Mouse (Mus musculus): Measurements from ENCODE around the gene Ccdc134. TPM values are rescaled to one million over a fixed set of nuclear protein-coding genes. Genes with fewer than 3 reads are reported as not detected.
"Not testable (repeated sequence)": the region's sequence is repeated elsewhere in the genome, so short reads cannot be mapped to it uniquely, and the experiment has no call there.

Gene Ccdc134
- total RNA-seq (2021), result 10 to 100 TPM; 11.2 to 15.8 TPM

DNA sequence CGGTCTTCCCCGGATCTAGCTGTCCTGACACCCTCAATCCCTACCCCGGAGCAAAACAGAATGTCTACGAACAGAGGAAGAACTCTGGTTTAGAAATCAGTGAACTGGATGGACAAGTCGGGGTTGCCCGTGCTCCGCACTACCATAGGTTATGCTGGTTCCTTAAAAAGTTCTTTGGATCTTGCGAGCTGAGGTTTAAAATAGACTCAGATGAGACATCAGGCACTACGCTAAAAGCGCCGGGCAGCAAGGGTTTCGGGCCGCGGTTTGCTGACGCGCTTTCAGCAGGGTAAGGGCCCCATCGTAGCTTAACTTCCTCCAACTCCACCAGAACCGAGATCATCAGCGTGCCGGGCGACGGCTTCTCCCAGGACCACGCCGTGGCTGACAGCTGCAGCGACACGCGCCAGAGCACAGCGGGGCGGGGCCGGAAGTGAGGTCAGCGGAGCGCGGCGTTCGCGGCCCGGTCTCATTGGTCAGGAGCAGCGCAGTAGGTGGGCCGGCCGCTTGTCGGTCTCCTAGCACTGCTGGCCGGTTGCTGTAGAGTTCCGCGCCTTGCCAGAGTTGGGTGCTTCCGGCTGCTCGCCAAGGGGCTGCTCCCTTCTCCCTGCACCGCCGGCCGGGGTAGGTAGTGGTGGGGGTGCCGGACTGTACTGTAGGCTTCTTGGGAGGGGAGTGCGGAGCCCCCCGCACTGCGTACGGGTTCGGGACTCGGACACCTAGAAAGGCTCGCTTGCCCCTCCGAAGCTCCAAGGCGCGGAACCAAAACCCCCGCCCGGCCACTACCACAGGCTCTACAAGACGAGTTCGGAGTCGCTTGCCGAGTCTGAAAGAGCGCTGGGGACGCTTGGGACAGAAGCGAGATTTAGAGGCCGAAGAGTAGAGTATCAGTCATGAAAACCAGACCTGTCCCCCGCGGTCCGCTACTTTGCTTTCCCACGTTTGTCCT is at the start of gene Ccdc134:
TSS of gene Ccdc134 (plus strand) at position 497 of the 949 bp plus-strand sequence.
- peak; percentile 92 to 94 for DNase-seq (ENCODE audit: extremely low spot score in 1 of 2, low spot score in 1 of 2)

DNA sequence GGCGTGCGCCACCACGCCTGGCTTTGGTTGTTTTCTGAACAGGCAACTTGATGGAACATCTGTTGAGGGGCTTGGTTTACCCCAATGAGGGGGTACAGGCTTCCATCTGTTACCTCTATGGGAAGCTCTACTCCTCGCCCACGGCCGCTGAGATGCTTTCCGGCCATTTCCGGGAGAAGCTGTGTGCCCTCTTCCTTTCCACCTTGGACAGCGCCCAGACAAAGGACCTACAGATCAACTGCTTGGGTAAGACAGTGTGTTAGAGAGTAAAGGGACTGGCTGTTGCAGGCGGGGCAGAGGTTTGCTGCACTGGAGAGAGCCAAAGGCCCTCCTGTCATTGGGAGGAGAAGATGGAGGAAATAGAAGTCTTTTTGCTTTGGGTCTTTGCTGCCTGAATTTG is 47.8 kb upstream of the Ccdc134 start:
- DNase-seq (ENCODE audit: extremely low spot score in 1 of 2, low spot score in 1 of 2), result no peak

DNA sequence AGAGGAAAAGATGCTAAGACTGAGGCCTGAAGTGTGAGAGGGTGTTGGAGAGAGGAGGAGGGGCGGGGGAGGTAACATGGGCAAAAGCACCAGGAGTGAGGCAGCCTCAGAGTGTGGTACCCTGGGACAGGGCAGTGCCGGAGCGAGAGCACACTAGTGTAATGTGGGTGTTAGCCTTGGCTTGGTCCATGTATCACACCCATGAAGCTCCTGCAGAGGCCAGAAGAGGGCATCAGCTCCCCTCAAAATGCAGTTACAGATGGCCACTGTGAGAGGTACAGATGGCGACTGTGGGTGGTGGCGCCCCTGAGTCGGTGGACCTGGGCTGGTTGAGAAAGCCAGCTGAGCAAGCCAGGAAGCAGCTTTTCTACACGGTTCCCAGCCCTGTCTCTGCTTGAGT is 46.6 kb upstream of the Ccdc134 start:
- DNase-seq (ENCODE audit: extremely low spot score in 1 of 2, low spot score in 1 of 2), result peak; percentile 23 to 39

DNA sequence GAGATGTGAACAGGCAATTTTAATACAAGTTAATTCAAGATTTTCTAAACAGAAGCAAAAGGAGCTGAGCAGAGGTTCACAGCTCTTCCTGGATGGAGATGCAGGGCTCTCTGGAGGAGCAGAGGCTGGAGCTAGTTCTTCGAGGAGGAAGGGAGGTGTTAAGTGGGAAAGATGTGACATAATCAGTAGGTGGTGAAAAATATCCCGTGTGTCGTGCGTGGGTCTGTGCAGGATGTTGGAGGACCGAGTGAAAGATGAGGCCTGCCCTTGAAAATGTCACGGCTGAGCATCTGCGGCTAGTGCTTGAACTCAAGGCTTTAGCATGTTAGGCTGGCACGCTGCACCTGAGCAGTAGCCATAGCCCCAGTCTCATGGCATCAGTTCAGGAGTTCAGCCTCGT is 42.1 kb upstream of the Ccdc134 start:
- no peak for DNase-seq (ENCODE audit: extremely low spot score in 1 of 2, low spot score in 1 of 2)

DNA sequence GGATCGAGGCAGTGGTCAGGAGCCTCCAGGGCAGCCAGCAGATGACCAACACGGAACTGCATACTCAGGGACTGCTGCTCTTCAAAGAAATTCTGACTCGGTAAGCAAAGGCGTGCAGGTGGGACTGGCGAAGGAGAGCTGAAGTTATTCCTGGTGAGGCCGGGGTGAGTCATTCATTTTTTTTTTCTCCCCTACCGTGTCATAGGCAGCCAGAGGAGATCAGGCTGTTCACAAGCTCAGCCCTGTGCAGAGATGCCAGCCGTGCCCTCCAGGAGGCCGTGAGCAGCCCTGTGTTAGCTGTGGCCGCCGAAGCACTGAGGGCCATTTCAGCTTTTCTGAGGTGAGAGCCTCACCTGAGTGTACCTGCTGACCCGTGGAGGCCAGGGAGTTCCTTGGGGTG is 41.6 kb upstream of the Ccdc134 start:
- DNase-seq (ENCODE audit: extremely low spot score in 1 of 2, low spot score in 1 of 2), result no peak

DNA sequence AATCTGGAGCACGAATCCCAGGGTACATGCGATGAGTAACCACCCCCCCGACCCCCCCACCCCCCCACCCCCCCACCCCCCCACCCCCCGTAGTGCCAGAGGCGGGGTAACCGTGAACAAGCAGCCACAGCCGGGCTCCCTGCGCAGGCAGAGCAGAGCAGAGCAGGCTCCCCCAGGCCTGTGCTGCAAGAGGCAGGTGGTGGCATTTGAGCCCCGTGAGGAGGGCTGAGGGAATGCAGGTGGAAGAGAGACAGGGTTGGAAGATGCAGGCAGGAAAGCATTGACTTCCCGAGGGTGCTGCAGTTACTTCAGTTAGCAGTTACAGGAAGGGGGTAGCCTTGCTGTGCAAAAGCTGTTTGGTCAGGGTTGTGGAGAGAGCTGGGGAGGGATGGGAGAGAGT is 40.5 kb upstream of the Ccdc134 start:
- no peak for DNase-seq (ENCODE audit: extremely low spot score in 1 of 2, low spot score in 1 of 2)

DNA sequence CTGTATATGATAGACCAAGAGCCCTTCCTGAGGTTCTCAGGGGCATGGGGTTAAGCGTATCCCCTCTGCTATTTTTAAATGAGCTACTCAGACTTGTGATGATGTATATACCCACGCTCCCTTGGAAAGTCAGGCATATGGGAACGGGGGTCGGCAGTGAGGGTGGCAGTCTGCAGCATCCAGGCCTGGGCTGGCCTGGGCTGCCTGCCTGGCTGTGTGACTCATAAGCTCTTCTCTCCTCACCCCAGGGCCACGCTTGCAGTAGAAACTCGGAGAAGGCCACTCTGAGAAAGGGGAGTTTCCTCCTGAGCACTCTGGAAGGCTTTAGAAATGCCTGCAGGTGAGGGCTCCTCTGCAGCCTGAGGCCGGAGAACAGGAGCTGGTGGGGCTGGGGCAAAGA is 36.7 kb upstream of the Ccdc134 start:
- DNase-seq (ENCODE audit: extremely low spot score in 1 of 2, low spot score in 1 of 2), result no peak

DNA sequence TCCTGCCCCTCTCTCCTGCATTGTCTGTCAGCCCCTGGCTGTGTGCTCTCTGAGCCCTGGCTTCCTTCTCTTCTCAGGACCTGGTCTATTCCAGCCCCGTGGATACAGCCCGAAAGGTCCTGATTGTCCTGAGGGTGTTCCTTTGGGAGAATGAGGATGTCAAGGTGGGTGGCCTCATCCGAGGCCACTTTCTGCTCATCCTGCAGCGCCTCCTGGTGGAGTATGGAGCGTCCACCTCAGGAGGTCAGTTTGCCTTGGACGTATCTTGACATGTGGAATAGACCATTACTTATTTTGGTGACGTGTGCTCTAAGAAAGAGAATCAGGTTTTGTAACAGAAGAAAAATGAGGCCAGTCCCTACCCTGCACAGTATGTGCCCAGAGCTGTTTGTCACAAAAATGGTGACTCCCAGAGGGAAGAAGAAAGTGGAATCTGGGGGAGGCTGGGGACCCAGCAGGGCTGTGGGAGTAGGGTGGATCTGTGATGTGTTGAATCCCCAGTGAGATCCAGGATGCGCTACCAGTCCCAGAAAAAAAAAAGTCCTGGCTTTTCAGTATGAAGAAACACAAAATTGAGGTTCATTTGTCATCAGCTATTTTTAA is 20.7 kb upstream of the Ccdc134 start:
- peak; percentile 22 to 61 for DNase-seq (ENCODE audit: extremely low spot score in 1 of 2, low spot score in 1 of 2)

DNA sequence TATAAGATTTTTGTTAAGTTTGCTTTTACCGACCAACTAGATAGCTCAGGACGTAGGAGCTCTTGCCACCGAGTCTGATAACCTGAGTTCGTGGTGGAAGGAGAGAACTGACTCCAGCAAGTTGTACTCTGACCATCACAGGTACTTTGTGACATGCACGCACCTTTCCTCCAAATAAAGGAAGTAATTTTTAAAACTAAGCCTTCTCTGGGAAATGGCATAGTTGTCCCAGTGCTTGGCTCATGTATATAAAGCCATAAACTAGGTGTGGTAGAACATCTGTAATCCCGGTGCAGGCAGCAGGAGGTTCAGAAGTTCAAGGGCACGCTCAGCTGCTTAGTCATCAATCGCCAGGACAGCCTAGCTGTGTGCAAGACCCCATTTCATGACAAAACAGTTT is 7.2 kb upstream of the Ccdc134 start:
- no peak for DNase-seq (ENCODE audit: extremely low spot score in 1 of 2, low spot score in 1 of 2)

DNA sequence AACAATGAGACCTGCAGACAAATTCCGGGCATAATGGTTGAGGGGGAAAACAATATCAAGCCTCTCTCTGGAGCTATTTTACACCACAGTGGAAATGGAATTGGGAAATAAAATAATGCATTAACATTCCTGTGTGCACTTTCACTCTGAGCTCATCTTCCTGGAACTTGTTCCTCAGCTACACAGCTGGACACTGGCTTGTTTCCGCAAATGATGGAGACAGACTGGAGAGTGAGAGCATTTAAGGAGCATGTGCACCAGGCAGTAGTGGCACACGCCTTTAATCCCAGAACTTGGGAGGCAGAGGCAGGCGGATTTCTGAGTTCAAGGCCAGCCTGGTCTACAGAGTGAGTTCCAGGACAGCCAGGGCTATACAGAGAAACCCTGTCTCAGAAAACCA is 1.0 kb upstream of the Ccdc134 start:
- not testable (repeated sequence) for DNase-seq (ENCODE audit: extremely low spot score in 1 of 2, low spot score in 1 of 2)

DNA sequence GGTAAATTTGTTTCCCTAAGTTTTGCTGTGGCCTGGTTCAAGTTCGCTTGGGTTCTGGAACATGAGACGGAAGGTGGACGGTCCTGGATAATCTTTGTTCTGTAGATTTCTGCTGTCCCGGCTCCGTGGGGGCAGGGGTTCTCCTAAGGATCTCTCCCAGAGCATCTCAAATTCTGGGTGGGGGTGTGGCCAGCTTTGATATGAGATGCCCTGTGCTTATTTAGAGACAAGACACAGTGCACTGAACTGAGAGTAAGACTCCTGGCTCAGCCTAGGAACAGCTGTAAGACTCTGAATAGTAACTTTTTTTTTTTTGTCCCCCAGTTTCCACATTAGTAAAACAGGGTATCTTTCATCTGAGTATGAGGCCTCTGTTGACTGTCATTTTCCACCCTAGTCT is 676 bp downstream of the Ccdc134 start:
- DNase-seq (ENCODE audit: extremely low spot score in 1 of 2, low spot score in 1 of 2), result no peak

DNA sequence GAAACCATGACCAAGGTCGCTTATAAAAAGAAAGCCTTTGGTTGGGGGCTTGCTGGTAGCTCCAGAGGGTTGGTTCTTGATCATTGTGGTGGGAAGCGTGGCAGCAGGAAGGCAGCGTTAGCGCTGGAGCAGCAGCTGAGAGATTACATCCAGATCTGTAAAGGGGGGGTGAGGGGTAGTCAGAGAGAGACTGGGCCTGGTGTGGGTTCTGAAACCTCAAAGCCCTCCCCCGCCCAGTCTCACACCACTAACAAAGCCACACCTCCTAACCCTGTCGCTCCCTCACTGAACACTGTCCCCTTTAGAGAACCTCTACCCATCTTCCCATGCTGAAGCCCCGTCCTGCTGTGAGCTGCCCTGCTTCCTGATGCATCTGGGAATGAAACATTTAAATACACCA is 2.9 kb downstream of the Ccdc134 start:
- DNase-seq (ENCODE audit: extremely low spot score in 1 of 2, low spot score in 1 of 2), result no peak

DNA sequence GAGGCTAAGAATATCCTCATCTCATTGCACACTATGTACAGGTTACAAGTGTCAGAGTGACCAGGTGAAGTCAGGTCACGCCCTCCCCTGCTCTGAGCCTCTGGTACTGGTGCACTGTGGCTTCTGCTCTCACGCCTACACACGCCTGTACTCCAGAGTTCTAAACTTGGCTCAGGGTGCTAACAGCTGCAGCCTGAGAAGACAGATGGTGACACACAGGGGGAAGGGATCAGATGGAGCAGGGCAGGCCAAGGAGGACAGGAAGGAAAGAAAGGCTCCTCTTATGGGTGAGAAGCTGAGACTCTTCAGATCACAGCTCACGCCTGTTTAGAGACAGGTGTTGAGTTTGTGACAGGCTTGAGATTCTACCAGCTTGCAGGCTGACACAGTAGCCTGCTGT is 7.7 kb downstream of the Ccdc134 start:
- DNase-seq (ENCODE audit: extremely low spot score in 1 of 2, low spot score in 1 of 2), result no peak

DNA sequence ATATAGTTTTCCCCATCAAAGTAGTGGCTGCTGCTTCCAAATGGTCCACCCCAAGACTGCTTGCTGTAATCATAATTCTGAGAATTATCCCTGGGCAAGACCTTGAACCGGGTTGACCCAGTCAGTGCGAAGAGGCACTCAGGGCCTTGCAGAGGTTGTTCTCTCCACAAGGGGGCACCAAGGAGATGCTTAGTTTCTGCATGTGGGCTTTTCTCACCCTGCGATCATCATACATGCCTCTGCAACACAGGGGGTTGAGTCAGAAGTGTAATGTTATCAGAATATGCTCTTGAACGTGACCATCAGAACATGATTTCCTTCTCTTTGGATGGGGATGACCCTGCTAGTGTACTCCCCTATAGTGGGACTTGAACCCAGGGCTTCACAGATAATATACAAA is 10.8 kb downstream of the Ccdc134 start:
- DNase-seq (ENCODE audit: extremely low spot score in 1 of 2, low spot score in 1 of 2), result peak; percentile 40 to 59

DNA sequence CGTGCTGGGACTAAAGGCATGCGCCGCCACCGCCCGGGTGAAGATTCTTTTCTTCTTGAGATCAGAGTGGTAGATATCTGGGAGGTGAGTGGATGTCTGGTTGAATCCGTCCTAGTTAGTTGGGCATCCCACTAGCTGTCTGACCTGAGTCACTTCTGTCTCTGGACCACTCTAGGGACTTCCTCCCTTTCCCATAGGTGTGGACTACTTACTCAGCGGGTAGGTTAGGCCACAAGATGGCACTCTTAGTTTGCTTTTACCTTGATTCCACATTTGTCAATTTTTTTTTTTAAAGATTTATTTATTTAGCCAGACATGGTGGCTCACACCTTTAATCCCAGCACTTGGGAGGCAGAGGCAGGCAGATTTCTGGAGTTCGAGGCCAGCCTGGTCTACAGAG is 11.5 kb downstream of the Ccdc134 start:
- DNase-seq (ENCODE audit: extremely low spot score in 1 of 2, low spot score in 1 of 2), result no peak

DNA sequence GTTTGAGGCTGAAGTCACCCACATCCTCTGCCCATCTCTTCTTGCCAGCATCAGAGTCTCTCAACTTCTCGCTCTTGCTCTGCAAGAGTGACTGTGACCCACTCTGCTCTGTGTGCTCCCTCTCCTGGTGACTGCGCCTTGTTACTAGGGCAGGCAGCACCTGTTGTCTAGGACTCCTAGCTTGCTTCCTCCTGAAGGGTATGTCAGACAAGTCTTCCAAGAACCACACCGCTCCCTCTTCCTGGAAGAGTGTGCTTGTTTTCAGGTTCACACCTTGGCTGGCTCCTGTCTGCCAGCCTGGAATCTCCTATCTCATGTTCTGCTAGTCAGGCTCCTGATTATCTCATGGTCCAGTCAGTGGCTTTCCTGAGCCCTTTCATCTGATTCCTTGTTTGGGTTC is 12.6 kb downstream of the Ccdc134 start:
- DNase-seq (ENCODE audit: extremely low spot score in 1 of 2, low spot score in 1 of 2), result no peak

DNA sequence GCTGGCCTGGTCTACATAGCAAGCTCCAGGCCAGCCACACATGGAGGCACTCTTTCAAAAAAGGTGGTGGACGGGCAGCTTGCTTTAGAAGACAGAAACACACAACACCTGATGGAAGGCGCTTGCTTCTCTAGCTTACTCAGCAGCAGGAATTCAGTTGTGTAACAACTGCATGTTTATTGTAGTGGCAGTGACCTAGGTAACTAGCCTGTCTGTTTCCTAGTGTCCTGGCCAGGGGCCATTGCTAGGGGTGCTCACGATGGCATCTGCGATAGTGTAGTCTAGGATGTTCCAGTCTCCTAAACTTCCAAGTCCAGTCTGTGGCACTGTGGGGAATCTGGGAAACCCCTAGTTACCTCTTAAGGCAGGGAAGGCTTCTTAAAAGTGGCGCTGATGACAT is 16.4 kb downstream of the Ccdc134 start:
- no peak for DNase-seq (ENCODE audit: extremely low spot score in 1 of 2, low spot score in 1 of 2)

DNA sequence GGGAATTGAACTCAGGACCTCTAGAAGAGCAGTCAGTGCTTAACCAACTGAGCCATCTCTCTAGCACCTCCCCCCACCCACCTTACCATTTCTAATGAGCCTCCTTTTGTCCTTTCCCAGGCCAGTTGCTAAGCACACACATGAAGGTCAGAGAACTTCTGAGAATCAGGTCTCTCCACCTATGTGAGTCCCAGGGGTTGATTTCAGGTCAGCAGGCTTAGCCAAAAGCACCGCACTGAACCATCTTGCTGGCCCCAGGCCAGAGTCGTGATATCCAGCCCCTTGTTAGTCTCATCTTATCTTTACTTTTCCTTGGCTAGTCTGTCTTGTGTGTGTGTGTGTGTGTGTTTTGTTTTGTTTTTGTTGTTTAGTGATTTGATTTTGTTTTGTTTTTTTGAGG is 17.7 kb downstream of the Ccdc134 start:
- no peak for DNase-seq (ENCODE audit: extremely low spot score in 1 of 2, low spot score in 1 of 2)

DNA sequence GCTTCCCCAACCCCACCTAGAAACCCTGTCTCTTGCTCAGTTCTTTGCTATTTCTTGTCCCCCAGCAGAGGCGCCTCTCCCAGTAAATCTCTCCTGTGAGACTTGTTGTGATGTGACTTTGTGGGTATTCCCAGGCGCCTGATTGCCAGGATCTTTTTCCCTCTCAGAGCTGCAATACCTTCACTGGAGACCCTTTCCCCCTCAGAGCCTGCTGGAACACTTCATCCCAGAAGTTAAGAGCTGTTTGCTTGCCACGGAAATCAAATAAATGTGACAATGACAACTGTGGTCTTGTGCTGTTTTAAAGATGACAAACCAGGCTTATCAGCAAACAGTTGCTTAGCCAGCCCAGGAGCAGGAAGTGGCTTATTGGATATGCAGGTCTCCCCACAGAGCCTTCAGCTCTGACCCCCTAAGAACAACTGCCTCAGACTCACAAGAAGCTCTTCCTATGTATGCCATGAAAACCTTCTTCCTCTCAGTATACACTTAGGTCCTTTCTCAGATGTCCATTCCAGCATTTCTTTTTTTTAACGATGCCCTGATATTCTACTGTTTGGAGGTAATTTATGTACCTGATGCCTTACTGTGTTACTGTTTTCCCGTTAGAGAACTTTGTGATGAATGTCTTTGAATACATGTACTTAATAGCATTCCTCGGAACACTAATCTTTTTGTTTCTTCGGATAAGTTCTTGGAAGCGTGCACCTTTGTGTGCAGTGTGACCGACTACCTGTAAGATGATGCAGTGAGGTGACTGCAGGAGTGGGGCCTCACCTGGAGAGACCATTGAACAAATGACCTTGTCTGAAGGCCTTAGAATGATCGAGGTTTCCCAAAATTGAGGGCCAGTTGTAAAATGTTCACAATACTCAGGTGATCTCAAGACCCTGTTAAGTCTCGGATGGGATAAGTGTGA is 18.4 kb downstream of the Ccdc134 start:
- no peak for DNase-seq (ENCODE audit: extremely low spot score in 1 of 2, low spot score in 1 of 2)

DNA sequence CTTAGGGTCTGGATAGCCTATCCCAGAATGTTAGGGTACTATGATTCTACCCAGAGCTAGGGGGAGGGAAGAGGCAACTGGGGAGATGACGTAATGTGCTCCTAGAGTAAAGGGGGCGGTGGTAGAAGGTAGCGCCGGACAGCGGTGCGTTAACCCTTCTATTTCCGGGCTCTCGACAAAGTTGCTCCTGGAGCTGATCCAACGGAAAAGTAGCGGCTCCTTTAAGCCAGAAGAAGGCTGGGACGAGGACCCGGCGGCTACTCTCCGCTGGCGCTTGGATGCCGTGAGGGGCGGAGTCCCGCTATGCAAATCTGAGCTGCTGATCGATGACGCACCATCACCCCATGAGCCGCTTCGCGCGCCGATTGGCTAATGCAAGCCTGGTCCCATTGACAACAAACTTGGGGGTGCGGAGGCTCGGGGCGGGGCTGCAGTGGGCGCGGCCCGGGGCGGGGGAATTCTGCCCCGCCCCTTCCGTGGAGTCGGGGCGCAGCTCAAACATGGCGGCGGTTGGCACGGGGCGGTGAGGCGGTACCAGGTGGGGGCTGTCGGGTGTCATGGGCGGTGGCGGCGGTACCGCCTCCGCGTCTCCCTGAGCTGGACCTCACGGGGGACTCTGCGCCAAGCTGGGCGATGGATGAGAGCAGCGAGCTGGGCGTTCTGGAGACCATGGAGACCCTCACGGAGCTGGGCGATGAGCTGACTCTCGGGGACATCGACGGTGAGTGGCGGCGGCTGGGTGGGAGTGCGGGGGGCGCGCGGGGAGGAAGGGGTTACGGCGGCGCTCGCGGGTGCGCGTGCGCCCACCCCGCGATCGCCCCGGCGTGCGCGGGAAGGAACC is 19.3 kb downstream of the Ccdc134 start, which contains the start of gene Srebf2:
TSS of gene Srebf2 (plus strand) at position 412 of the 841 bp plus-strand sequence.
- DNase-seq (ENCODE audit: extremely low spot score in 1 of 2, low spot score in 1 of 2), result peak; percentile 89 to 90

Data from layer of hippocampus, postnatal 25 days (tissue).